Mouse (Mus musculus): Measurements from ENCODE around the gene 1700019D03Rik. TPM values are rescaled to one million over a fixed set of nuclear protein-coding genes. Genes with fewer than 3 reads are reported as not detected.

1700019D03Rik gene
- polyA plus RNA-seq, 1 experiment from 2014 or later = 2.7 TPM

GRCm38 (mm10) chr1:53015606-53016005 is 4.4 kb downstream of the 1700019D03Rik start:
- no peaks in the 10 kb centered on the region for H3K9me3 ChIP-seq
- H3K36me3 ChIP-seq = no peaks in the 10 kb centered on the region
- no peak overlapping the region for H3K4me3 ChIP-seq
- no peak for ATAC-seq (replicated peaks)
- H3K4me1 ChIP-seq = peaks cover 8% of the 10 kb centered on the region; the same call in 1 of the 2 replicates
- no peaks in the 10 kb centered on the region for H3K27me3 ChIP-seq
- H3K9ac ChIP-seq (replicated peaks) = no peak overlapping the region
- no peak overlapping the region for H3K27ac ChIP-seq (replicated peaks)
- 42% methylated on average over 5 of the region's 5 CpGs for WGBS
- no peak overlapping the region for H3K4me2 ChIP-seq (replicated peaks)

DNA sequence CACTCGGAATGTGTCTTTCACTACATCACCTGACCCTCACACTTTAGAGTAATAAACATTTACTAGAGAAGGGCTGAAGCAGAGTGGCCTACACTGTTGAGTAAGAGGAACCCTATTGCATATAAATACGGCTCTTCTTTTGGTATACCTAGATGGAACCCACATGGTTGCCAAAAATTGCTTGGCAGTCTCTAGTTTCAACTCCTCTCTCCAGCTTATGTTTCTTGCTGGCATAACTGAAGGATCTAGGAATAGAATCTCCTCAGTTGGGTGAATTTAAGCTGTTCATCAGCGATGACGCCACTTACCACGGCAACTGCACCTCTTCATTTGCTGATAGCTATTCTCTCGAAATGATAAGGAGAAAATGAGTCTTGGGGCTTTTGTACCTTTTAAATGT is 5.3 kb downstream of the 1700019D03Rik start:
- H3K9ac ChIP-seq (replicated peaks) = no peak overlapping the region
- H3K27ac ChIP-seq (replicated peaks) = no peak overlapping the region
- 89% methylated on average over 6 of the region's 6 CpGs for WGBS
- H3K36me3 ChIP-seq = no peaks in the 10 kb centered on the region
- no peak overlapping the region for H3K4me3 ChIP-seq
- ATAC-seq (replicated peaks) = no peak
- H3K4me1 ChIP-seq = peaks cover 8% of the 10 kb centered on the region; the same call in 1 of the 2 replicates
- H3K4me2 ChIP-seq (replicated peaks) = no peak overlapping the region
- no peaks in the 10 kb centered on the region for H3K9me3 ChIP-seq
- H3K27me3 ChIP-seq = no peaks in the 10 kb centered on the region

GRCm38 (mm10) chr1:52986692-52987091 is 33.3 kb downstream of the 1700019D03Rik start:
- Histone ChIP-seq H3K4me3 (no peak overlapping the region), H3K36me3 (no peaks in the 10 kb centered on the region), H3K9me3 (no peaks in the 10 kb centered on the region), H3K4me1 (no peaks in the 10 kb centered on the region), H3K9ac (replicated peaks) (no peak overlapping the region), H3K27ac (replicated peaks) (no peak overlapping the region), H3K27me3 (no peaks in the 10 kb centered on the region), H3K4me2 (replicated peaks) (no peak overlapping the region)
- no peak for ATAC-seq (replicated peaks)
- 69% methylated on average over 5 of the region's 5 CpGs for WGBS

DNA sequence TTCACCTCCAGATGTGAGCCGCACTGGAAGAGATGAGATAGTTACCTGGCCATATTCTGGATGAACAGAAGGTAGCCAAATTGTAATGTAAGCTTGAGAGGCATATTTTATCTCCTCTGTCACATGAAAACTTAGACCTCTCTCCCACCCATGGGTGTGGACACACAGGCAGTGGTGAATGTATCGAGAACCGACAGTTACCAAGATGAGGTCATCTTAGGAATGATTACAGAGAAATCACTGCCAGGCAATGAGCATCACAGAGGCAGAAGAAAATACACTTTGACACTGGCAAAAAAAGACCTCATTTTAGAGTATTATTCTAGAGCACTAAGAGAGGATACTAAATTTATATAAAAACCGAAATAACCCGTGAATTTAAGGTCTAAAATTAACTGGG is 46.8 kb downstream of the 1700019D03Rik start:
- WGBS = 79% methylated on average over 5 of the region's 5 CpGs
- Histone ChIP-seq H3K27ac (replicated peaks) (no peak overlapping the region), H3K9ac (replicated peaks) (no peak overlapping the region), H3K27me3 (no peaks in the 10 kb centered on the region), H3K9me3 (no peaks in the 10 kb centered on the region), H3K4me2 (replicated peaks) (no peak overlapping the region), H3K36me3 (no peaks in the 10 kb centered on the region), H3K4me3 (no peak overlapping the region), H3K4me1 (peaks cover 4% of the 10 kb centered on the region)
- ATAC-seq (replicated peaks) = no peak

- Histone ChIP-seq H3K36me3 (no peaks in the 10 kb centered on the region), H3K4me2 (replicated peaks) (no peak overlapping the region), H3K4me3 (no peak overlapping the region), H3K9ac (replicated peaks) (no peak overlapping the region), H3K27me3 (no peaks in the 10 kb centered on the region), H3K9me3 (no peaks in the 10 kb centered on the region), H3K27ac (replicated peaks) (no peak overlapping the region; the same call in 1 of the 2 replicates), H3K4me1 (peaks cover 4% of the 10 kb centered on the region)
- 72% methylated on average over 2 of the region's 2 CpGs for WGBS
- ATAC-seq (replicated peaks) = peak; percentile 93
These were observed 48.0 kb downstream of the 1700019D03Rik start for GRCm38 (mm10) chr1:52971881-52972503.

DNA sequence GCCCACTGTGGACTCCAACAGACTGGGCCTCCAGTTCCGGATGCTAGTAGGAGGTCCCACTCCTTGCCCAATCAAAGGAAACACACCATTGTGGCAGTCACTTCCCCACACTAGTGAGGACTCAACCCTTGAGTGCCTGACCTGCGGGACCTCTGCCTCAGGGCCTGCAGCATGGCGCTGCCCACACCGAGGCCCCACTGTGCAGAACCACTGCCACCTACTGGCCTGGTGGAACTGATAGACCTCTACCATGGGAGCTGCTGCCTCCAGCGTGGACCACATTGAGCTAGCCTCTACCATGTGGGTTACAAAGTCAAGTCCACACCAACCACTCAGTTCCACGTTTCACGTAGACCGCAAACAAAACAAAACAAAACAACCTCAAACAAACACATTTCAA is 55.4 kb downstream of the 1700019D03Rik start:
- Histone ChIP-seq H3K27ac (replicated peaks) (no peak overlapping the region), H3K4me2 (replicated peaks) (no peak overlapping the region), H3K9ac (replicated peaks) (no peak overlapping the region), H3K27me3 (no peaks in the 10 kb centered on the region), H3K36me3 (no peaks in the 10 kb centered on the region), H3K4me3 (no peak overlapping the region), H3K4me1 (no peaks in the 10 kb centered on the region), H3K9me3 (no peaks in the 10 kb centered on the region)
- ATAC-seq (replicated peaks) = no peak
- WGBS = 74% methylated on average over 8 of the region's 8 CpGs

DNA sequence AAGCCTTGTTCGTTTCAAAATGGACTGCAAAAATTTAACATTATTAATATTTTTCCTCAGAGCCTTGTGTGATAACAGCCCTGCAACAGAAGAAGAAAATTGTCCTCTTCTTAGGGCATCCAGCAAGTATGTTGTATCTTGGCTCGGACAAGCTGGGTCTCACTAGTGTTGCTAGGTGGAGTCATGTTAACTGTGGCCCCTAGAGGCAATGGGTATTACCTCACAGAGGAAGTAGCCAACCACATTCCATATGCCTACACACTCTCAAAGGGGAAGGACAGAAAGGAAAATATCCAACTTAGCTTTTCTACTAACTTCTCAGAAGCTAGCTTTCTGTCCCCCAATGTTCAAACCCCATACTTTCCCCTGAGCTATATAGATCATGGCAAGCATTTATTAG is 56.9 kb downstream of the 1700019D03Rik start:
- Histone ChIP-seq H3K4me3 (no peak overlapping the region), H3K9ac (replicated peaks) (no peak overlapping the region), H3K27me3 (no peaks in the 10 kb centered on the region), H3K4me1 (no peaks in the 10 kb centered on the region), H3K36me3 (no peaks in the 10 kb centered on the region), H3K9me3 (no peaks in the 10 kb centered on the region), H3K4me2 (replicated peaks) (no peak overlapping the region), H3K27ac (replicated peaks) (no peak overlapping the region)
- 90% methylated on average over 2 of the region's 2 CpGs for WGBS
- ATAC-seq (replicated peaks) = no peak

DNA sequence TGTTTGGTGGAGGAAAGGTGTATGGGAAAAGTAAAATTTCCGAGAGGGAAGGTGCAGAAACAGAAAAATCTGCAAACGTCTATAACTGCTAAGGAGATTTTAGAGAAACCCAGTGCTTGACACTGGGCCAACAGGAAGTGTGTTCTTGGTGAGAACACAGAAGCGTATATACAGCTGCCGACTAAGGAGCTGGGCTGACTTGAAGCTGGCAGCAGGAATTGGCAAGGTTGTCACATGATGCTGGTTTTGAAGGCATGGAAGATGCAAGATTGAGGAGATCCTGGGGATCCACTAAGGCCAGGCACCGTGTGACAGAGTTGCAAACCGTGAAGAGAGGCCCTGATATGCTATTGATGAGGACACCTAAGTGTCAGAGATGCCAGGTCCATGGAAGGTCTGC is 59.8 kb downstream of the 1700019D03Rik start:
- no peaks in the 10 kb centered on the region for H3K36me3 ChIP-seq
- no peak for ATAC-seq (replicated peaks)
- no peak overlapping the region for H3K27ac ChIP-seq (replicated peaks)
- no peaks in the 10 kb centered on the region for H3K4me1 ChIP-seq
- H3K9me3 ChIP-seq = no peaks in the 10 kb centered on the region
- H3K27me3 ChIP-seq = no peaks in the 10 kb centered on the region
- H3K9ac ChIP-seq (replicated peaks) = no peak overlapping the region
- H3K4me3 ChIP-seq = no peak overlapping the region
- no peak overlapping the region for H3K4me2 ChIP-seq (replicated peaks)
- WGBS = 76% methylated on average over 6 of the region's 6 CpGs

DNA sequence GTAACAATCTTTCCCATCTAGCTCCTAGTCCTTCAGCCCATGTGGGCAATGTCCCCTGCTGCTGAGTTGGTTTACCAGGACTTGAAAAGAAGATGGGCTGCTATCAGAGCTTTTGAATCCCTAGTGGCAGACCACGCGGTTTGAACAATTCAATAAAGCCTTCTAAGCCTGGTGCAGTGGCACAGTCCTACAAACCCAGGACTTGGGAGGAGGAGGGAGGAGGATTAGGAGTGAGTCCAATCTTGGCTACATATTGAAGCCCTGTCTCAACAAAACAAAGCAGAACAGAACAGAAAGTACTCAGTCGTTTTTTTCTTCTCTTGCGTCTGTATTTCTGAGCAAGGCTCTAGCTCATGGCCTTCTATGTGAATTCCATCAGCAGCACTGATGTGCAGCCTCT is 63.2 kb downstream of the 1700019D03Rik start:
- H3K9ac ChIP-seq (replicated peaks) = no peak overlapping the region
- no peaks in the 10 kb centered on the region for H3K9me3 ChIP-seq
- H3K27ac ChIP-seq (replicated peaks) = no peak overlapping the region
- H3K4me2 ChIP-seq (replicated peaks) = no peak overlapping the region
- no peaks in the 10 kb centered on the region for H3K36me3 ChIP-seq
- 55% methylated on average over 4 of the region's 4 CpGs for WGBS
- no peak overlapping the region for H3K4me3 ChIP-seq
- H3K4me1 ChIP-seq = peaks cover 18% of the 10 kb centered on the region
- ATAC-seq (replicated peaks) = no peak
- H3K27me3 ChIP-seq = no peaks in the 10 kb centered on the region

DNA sequence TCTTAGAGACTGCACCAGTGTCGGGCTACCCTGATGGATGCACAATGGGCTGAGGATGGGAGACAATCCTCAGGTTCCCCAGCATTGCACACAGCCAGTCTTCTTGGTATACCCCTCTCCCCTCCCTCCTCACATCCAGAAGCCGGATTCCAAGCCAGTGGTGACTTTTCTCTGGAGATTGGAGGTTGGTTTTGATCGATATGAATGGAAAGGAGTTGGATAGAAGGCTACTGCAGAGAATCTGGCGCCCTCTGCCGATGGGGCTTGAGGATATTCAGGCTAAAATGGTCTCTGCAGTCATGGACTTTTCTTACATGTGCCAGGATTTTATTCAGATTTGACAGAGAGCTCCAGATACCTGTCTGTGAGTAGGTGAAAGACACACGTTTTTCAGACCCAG is 64.9 kb downstream of the 1700019D03Rik start:
- H3K36me3 ChIP-seq = no peaks in the 10 kb centered on the region
- no peak overlapping the region for H3K27ac ChIP-seq (replicated peaks)
- H3K27me3 ChIP-seq = no peaks in the 10 kb centered on the region
- H3K9ac ChIP-seq (replicated peaks) = no peak overlapping the region
- WGBS = 39% methylated on average over 6 of the region's 6 CpGs
- H3K4me1 ChIP-seq = peaks cover 19% of the 10 kb centered on the region
- no peak for ATAC-seq (replicated peaks)
- no peak overlapping the region for H3K4me3 ChIP-seq
- H3K4me2 ChIP-seq (replicated peaks) = no peak overlapping the region
- H3K9me3 ChIP-seq = no peaks in the 10 kb centered on the region

GRCm38 (mm10) chr1:52954456-52954855 is 65.5 kb downstream of the 1700019D03Rik start:
- Histone ChIP-seq H3K36me3 (no peaks in the 10 kb centered on the region), H3K27me3 (no peaks in the 10 kb centered on the region), H3K4me1 (peaks cover 19% of the 10 kb centered on the region), H3K27ac (replicated peaks) (no peak overlapping the region), H3K4me2 (replicated peaks) (no peak overlapping the region), H3K4me3 (no peak overlapping the region), H3K9me3 (no peaks in the 10 kb centered on the region), H3K9ac (replicated peaks) (no peak overlapping the region)
- no peak for ATAC-seq (replicated peaks)
- 80% methylated on average over 2 of the region's 2 CpGs for WGBS

- no peak overlapping the region for H3K9ac ChIP-seq (replicated peaks)
- 14% methylated on average over 4 of the region's 4 CpGs for WGBS
These were observed 66.4 kb downstream of the 1700019D03Rik start for GRCm38 (mm10) chr1:52953548-52953947.

More at GRCm38 (mm10) chr1:52953548-52953947, 66.4 kb downstream of the 1700019D03Rik start:
- H3K4me2 ChIP-seq (replicated peaks) = peak overlapping the region; percentile 93
- H3K27ac ChIP-seq (replicated peaks) = no peak overlapping the region
- ATAC-seq (replicated peaks) = no peak
- no peaks in the 10 kb centered on the region for H3K9me3 ChIP-seq
- H3K27me3 ChIP-seq = no peaks in the 10 kb centered on the region
- H3K36me3 ChIP-seq = no peaks in the 10 kb centered on the region
- H3K4me3 ChIP-seq = peak overlapping the region; percentile 51
- H3K4me1 ChIP-seq = peaks cover 19% of the 10 kb centered on the region

Measured in forebrain, embryonic 15.5 days (tissue).